Mouse (Mus musculus) hindbrain, embryonic 12.5 days (tissue): Measurements from ENCODE around the gene Grb2. TPM values are rescaled to one million over a fixed set of nuclear protein-coding genes. Genes with fewer than 3 reads are reported as not detected.

Source experiments
- ATAC-seq: fragments of 200-750 bp; cut with Nextera tagmentation; 2 replicates; pipeline ENCODE4 v1.8.0; 2017; ENCODE audit warnings: moderate TSS enrichment; ENCODE audit not compliant: low FRiP score
- H3K27ac ChIP-seq: fragments of 300-500 bp; sonication (generic); 2 replicates; pipeline ENCODE4 v1.5.1; 2016; ENCODE audit warnings: mild to moderate bottlenecking
- H3K27me3 ChIP-seq: fragments of 300-500 bp; sonication (generic); 2 replicates; pipeline ENCODE4 v1.6.1; 2016; ENCODE audit warnings: mild to moderate bottlenecking
- H3K36me3 ChIP-seq: fragments of 300-500 bp; sonication (generic); 2 replicates; pipeline ENCODE4 v1.6.1; 2016; ENCODE audit warnings: mild to moderate bottlenecking
- H3K4me1 ChIP-seq: fragments of 300-500 bp; sonication (generic); 2 replicates; pipeline ENCODE4 v1.6.1; 2016
- H3K4me2 ChIP-seq: fragments of 300-500 bp; sonication (generic); replicated peaks from 2 replicates; pipeline ENCODE4 v1.6.1; 2016; ENCODE audit warnings: mild to moderate bottlenecking
- H3K4me3 ChIP-seq: fragments of 300-500 bp; sonication (generic); 2 replicates; pipeline ENCODE4 v1.5.1; 2016; ENCODE audit warnings: mild to moderate bottlenecking
- H3K9ac ChIP-seq: fragments of 300-500 bp; sonication (generic); 2 replicates; pipeline ENCODE4 v1.6.1; 2016; ENCODE audit warnings: mild to moderate bottlenecking, moderate library complexity
- H3K9me3 ChIP-seq: fragments of 300-500 bp; sonication (generic); replicated peaks from 2 replicates; pipeline ENCODE4 v1.6.1; 2016; ENCODE audit warnings: mild to moderate bottlenecking
- WGBS: fragments of 180-500 bp; shearing (Covaris S2); methylation state at CpG from one replicate; pipeline ENCODE4 v1.1.7; 2016; 5-methylcytosine and 5-hydroxymethylcytosine counted together
- polyA plus RNA-seq: library from polyadenylated mRNA; unstranded; fragments of >200 nt; fragmentation: Nextera tagmentation; extraction: Ambion mirVana; gene quantifications from 2 replicates; pipeline ENCODE4 v1.2.1, GENCODE M21; 2016

Grb2 gene
- polyA plus RNA-seq, 1 experiment from 2014 or later: 151 TPM

DNA sequence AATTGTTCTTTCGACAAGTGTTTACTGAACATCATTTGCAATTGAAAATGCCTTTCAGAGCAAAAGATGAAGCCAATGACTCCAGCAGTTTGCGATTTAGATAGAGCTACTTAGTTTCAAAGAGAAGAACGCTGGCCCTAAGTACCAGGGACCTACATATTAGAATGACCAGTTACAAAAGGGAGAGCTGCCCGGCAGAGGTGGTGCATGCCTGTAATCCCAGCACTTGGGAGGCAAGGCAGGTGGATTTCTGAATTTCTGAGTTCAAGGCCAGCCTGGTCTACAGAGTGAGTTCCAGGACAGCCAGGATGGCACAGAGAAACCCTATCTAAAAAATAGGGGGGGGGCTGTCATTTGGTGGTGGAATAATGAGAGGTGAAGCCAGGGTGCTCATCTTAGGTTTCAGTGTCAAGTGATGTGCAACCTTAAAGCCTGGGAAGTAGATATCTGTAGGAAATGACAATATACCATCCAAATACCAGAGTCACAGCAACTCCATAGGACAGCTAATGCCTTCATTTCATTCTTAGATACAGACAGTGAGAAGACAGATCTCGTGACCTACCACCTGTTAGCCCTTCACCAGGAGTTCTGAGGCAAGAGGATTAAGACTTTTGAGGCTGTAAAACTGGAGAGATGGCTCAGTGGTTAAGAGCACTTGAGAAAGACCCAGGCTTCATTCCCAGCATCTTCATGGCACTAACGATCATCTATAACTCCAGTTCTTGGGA, 1.6 kb upstream of the Grb2 start:
- Histone ChIP-seq H3K9ac (peak overlapping the region; percentile 98; the same call in 1 of the 2 replicates), H3K4me1 (peaks cover 22% of the 10 kb centered on the region), H3K36me3 (no peaks in the 10 kb centered on the region), H3K9me3 (no peaks in the 10 kb centered on the region), H3K4me2 (peak overlapping the region; percentile 91), H3K4me3 (peak overlapping the region; percentile 97), H3K27ac (0 out of 2 replicates have a peak overlapping the region, but pooled peaks have one; percentile 96), H3K27me3 (no peaks in the 10 kb centered on the region)
- no peak for ATAC-seq
- 55% methylated on average over 6 of the region's 6 CpGs for WGBS

DNA sequence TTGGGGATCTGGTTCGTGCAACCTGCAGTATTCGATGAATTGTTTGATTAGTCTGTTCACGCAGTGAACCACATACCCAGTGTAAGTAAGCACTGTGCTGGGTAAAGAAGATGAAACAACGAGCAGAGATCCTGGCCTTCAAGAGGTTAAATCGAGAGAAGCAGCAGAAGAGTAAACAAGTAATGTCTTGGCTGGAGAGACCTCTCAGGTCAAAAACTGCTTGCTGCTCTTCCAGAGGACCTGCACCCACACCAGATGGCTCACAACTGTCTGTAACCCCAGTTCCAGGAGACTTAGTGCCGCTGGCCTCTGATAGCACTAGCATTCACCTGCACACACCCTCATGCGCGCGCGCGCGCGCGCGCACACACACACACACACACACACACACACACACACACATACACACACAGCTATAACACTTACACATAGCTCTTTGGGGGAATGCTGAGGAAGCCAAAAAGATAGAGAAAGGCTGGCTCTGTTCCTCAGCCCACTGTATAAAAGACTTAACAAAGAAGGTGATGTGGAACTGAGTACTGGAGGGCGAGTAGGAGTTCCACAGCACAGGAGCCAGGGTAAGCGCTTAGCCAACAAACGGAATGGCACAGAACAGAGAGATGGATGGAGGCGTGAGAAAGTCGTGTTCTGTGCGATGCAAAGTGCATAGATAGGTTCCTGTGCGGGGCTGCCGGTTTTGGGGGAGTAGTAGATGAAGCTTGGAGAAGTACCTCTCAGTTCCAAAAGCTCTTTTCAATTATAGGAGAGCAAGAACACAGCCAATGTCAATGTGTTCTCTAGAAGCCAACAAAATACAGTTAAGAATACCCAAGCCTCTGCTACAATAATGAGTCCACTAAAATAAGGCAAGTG, 795 bp upstream of the Grb2 start:
- H3K4me2 ChIP-seq: peak overlapping the region; percentile 91
- no peaks in the 10 kb centered on the region for H3K27me3 ChIP-seq
- H3K4me3 ChIP-seq: peak overlapping the region; percentile 97
- peak; percentile 74 for ATAC-seq
- peak overlapping the region; percentile 98 for H3K9ac ChIP-seq
- 1% methylated on average over 23 of the region's 23 CpGs for WGBS
- H3K36me3 ChIP-seq: no peaks in the 10 kb centered on the region
- H3K9me3 ChIP-seq: no peaks in the 10 kb centered on the region
- H3K4me1 ChIP-seq: peaks cover 22% of the 10 kb centered on the region
- H3K27ac ChIP-seq: peak overlapping the region; percentile 96

DNA sequence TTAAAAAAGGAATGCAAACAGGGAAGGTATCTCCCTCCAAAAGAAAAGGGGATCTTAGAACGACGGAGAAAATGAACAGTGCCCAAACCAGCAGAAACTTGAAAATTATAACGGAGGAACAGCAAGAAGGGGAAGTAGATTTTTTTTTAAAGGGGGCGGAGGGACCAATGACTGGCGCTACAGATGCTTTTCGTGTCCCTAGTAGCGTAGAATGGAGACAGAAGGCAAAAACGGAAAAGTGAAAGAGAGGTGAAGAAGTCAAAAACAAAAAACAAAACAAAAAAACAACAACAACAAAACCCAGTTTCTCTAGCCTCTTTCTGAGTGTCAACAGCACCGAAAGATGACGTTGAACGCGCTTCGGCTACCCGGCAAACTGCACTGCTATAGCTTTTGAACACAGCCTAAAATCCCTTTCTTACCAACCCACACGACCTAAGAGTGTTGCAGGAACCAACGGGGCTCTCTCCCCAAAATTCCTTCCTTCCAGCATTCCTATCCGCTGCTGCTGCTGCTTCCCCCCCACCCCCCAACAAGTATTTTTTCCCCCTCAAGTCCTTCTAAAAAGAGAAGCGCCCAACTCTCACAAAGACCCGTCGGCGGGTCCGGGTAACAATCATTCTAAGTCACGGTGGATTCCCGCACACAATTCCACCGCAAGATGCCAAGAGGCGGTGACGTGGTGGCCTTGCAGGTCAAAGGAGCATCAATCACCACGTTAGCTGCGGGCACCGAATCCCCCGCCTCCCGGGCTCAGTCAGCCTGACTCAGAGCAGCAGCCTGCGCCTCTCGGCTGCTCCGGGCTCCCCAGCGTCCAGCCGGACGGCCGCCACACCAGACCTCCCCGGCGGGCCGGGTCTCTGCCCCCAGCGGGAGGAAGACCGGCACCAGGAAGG, 836 bp downstream of the Grb2 start:
- Histone ChIP-seq H3K27me3 (no peaks in the 10 kb centered on the region), H3K9ac (peak overlapping the region; percentile 98), H3K36me3 (no peaks in the 10 kb centered on the region), H3K4me1 (peaks cover 22% of the 10 kb centered on the region), H3K4me2 (peak overlapping the region; percentile 91), H3K9me3 (no peaks in the 10 kb centered on the region), H3K4me3 (peak overlapping the region; percentile 97), H3K27ac (peak overlapping the region; percentile 96)
- under 1% methylated on average over 41 of the region's 44 CpGs for WGBS
- peak; percentile 73 for ATAC-seq

DNA sequence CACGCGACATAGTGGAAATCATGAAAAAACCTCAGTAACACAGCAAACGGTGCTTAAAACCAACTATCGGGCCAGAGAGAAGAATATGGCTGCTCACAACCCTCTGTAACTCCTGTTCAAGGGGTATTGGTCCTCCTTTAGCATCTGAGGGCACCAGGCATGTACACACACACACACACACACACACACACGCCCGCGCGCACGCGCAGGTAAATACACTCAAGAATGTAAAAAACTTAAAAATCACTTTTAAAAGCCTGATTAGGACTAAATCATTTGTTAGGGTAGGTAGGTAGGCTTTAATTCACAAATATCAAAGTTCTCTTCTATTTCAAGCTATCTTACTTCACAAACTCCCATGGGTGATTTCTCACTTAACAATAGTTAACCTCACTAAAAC, 1.8 kb downstream of the Grb2 start:
- Histone ChIP-seq H3K36me3 (no peaks in the 10 kb centered on the region), H3K9me3 (no peaks in the 10 kb centered on the region), H3K4me3 (no peak overlapping the region), H3K27me3 (no peaks in the 10 kb centered on the region), H3K4me2 (peak overlapping the region; percentile 91), H3K27ac (no peak overlapping the region), H3K9ac (no peak overlapping the region), H3K4me1 (peaks cover 22% of the 10 kb centered on the region)
- ATAC-seq: no peak
- WGBS: 92% methylated on average over 10 of the region's 10 CpGs

DNA sequence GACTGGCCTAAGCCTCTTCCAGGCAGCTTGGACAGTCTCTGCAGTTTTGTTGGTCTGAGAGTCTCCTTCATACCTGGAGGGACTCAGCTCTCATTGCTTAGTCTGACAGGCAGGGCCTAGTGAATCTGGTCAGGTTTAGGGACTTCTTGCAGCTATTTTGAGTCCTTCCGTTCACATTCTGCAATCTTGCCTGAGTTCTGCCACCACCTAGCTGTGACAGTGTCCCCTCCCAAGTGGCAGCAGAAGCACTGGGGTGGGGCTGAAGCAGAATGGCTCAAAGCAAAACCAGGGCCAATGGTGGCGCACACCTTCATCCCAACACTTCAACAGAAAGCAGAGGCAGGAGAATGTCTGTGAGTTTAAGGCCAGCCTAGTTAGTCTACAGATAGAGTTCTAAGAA, 2.8 kb downstream of the Grb2 start:
- ATAC-seq: no peak
- peaks cover 22% of the 10 kb centered on the region for H3K4me1 ChIP-seq
- H3K4me2 ChIP-seq: no peak overlapping the region
- no peaks in the 10 kb centered on the region for H3K27me3 ChIP-seq
- no peaks in the 10 kb centered on the region for H3K9me3 ChIP-seq
- H3K4me3 ChIP-seq: no peak overlapping the region
- no peaks in the 10 kb centered on the region for H3K36me3 ChIP-seq
- H3K9ac ChIP-seq: no peak overlapping the region
- WGBS: 88% methylated on average over 2 of the region's 2 CpGs
- H3K27ac ChIP-seq: no peak overlapping the region

DNA sequence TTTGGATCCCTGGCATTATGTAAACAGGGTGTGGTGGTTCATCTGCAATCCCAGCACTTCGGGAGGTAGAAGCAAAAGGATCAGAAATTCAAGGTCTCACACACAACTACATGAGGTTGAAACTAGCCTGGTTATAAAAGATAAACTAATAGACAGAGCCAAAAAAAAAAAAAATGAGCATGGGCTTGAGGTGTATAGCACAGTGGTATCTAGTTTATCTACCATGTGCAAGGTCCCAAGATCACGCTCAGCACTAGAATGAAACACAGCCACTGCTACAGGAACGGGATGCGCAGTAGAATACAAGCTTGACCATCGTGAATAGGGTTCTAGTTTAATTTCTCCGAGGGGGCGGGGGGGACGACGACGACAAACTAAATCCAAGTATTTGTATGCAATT, 3.7 kb downstream of the Grb2 start:
- H3K27me3 ChIP-seq: no peaks in the 10 kb centered on the region
- no peak for ATAC-seq
- no peak overlapping the region for H3K4me2 ChIP-seq
- no peak overlapping the region for H3K4me3 ChIP-seq
- H3K9ac ChIP-seq: no peak overlapping the region
- H3K36me3 ChIP-seq: no peaks in the 10 kb centered on the region
- no peak overlapping the region for H3K27ac ChIP-seq
- peaks cover 28% of the 10 kb centered on the region for H3K4me1 ChIP-seq
- 95% methylated on average over 10 of the region's 10 CpGs for WGBS
- H3K9me3 ChIP-seq: no peaks in the 10 kb centered on the region

DNA sequence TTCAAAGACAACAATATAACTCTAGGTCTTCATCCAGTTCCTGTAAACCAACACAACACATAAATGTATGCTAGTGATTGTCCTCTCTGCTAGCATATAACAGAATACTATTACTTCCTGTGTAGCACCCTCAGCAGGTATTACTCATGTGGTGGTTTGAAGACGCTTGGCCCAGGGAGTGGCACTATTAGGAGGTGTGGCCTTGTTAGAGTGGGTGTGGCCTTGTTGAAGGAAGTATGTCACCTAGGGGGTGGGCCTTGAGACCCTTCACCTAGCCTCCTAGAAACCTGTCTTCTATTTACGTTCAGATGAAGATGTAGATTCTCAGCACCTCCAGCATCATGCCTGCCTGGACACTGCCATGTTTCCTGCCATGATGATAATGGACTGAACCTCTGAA, 4.9 kb downstream of the Grb2 start:
- H3K4me1 ChIP-seq: peaks cover 24% of the 10 kb centered on the region
- H3K36me3 ChIP-seq: no peaks in the 10 kb centered on the region
- no peak overlapping the region for H3K4me2 ChIP-seq
- no peak overlapping the region for H3K4me3 ChIP-seq
- no peaks in the 10 kb centered on the region for H3K27me3 ChIP-seq
- H3K9me3 ChIP-seq: no peaks in the 10 kb centered on the region
- H3K9ac ChIP-seq: no peak overlapping the region
- H3K27ac ChIP-seq: no peak overlapping the region
- 93% methylated on average over 2 of the region's 2 CpGs for WGBS
- no peak for ATAC-seq

DNA sequence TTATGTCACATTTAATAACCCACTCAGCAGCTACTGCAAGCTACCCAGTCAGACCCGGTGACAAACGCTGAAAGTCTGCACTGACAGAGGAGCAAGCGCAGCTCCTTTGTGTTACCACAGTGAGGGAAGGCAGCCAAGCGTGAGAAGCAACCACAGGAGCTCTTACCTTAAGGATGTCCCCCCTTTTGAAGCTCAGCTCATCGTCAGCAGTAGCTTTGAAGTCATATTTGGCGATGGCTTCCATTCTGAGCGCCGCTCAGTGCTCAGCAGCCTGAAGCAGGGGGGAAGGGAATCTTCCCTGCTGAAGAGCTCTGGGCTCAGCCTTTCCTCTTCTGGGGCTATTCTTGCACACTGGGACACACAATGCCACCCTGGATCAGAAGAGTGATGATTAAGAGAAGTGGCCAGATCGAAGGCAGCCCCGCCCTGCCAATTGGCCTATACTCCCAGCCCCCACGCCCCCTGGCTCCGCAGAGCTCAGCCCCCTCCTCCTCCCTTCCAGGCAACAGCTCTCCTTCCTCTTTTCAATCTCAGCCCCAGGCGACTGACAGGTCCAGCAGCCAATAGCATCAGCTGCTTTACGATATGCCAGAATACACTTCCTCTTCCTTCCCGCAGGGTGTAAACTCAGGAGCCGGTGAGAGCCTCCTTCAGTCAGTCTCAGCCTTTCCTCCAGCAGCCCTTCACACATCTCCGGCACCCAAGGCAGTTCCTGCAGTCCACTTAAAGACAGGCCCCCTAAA, 9.2 kb downstream of the Grb2 start:
- Histone ChIP-seq H3K9ac (peak overlapping the region; percentile 69), H3K4me2 (peak overlapping the region; percentile 77), H3K4me3 (peak overlapping the region; percentile 54), H3K4me1 (peaks cover 31% of the 10 kb centered on the region), H3K36me3 (peaks cover 7% of the 10 kb centered on the region), H3K9me3 (no peaks in the 10 kb centered on the region), H3K27ac (peak overlapping the region; percentile 92), H3K27me3 (no peaks in the 10 kb centered on the region)
- 8% methylated on average over 17 of the region's 17 CpGs for WGBS
- ATAC-seq: peak; percentile 97

DNA sequence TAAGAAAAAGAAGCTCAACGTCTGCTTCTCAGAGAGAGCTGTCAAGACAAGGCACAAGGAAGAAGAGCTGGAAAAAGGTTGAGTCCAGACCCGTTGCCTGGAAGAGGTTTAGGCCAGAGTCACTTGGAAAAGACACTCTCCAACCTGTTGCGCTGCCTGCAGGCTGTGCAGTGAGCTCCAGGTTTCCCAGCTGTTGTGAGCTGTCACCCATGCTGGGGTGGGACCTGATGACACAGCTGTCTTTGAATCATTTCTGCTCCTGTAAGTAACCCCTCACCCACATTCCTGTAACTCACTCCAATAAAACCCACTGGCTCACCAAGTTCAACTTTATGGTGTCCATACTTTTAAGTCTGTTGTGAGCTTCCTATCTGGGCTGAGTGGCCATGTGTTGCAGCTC, 10.7 kb downstream of the Grb2 start:
- peak overlapping the region; percentile 77 for H3K4me2 ChIP-seq
- no peaks in the 10 kb centered on the region for H3K9me3 ChIP-seq
- 0 out of 2 replicates have a peak overlapping the region, but pooled peaks have one; percentile 19 for H3K9ac ChIP-seq
- WGBS: 93% methylated on average over 3 of the region's 3 CpGs
- H3K27ac ChIP-seq: no peak overlapping the region
- H3K4me1 ChIP-seq: peaks cover 31% of the 10 kb centered on the region
- peaks cover 7% of the 10 kb centered on the region for H3K36me3 ChIP-seq
- H3K27me3 ChIP-seq: no peaks in the 10 kb centered on the region
- ATAC-seq: no peak
- peak overlapping the region; percentile 54; the same call in 1 of the 2 replicates for H3K4me3 ChIP-seq

DNA sequence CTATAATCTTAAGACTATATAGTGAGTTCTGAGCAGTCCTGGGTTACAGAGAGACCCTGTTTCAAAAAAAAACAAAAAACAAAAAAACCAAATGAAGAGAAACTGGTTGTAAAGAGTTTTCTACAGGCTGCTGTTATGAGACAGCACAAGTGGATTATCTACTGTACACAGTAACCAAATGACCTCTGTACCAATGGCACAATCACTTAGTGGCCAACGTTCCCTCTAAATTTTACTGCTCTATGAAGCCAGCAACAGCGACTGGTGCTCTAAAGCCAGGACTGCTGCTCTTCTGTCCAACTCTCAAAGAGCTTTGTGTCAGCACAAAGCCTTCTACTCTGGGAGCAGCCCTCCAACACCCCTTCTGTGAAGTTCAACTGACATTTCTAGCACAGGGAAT, 11.3 kb downstream of the Grb2 start:
- peaks cover 7% of the 10 kb centered on the region for H3K36me3 ChIP-seq
- H3K9me3 ChIP-seq: no peaks in the 10 kb centered on the region
- ATAC-seq: no peak
- H3K4me2 ChIP-seq: peak overlapping the region; percentile 77; the same call in 1 of the 2 replicates
- 0 out of 2 replicates have a peak overlapping the region, but pooled peaks have one; percentile 7 for H3K4me3 ChIP-seq
- H3K27ac ChIP-seq: no peak overlapping the region
- 92% methylated on average over 2 of the region's 2 CpGs for WGBS
- H3K4me1 ChIP-seq: peaks cover 31% of the 10 kb centered on the region
- no peaks in the 10 kb centered on the region for H3K27me3 ChIP-seq
- H3K9ac ChIP-seq: no peak overlapping the region

DNA sequence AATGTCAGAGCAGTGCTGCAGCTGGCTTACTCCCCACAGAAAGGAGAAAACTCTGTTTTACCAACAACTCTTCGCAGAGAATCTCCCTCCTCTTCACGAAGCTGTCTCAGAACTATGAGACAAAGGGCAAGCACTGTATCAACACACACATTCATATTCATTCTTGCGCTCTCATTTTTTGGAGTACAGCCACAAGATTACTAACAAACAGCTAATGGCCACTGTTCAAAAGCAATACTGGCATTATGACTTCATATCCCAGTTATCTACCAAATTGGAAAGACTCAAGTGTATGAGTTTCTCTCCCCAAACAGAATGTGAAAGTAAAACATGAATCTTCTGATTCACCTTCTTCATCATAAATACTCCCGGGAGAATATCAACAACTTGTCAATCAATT, 11.9 kb downstream of the Grb2 start:
- H3K4me2 ChIP-seq: no peak overlapping the region
- H3K27me3 ChIP-seq: no peaks in the 10 kb centered on the region
- H3K9me3 ChIP-seq: no peaks in the 10 kb centered on the region
- H3K4me1 ChIP-seq: peaks cover 31% of the 10 kb centered on the region
- ATAC-seq: no peak
- peaks cover 7% of the 10 kb centered on the region for H3K36me3 ChIP-seq
- 88% methylated on average over 4 of the region's 4 CpGs for WGBS
- H3K4me3 ChIP-seq: no peak overlapping the region
- H3K9ac ChIP-seq: no peak overlapping the region
- H3K27ac ChIP-seq: no peak overlapping the region
